Mouse (Mus musculus): Measurements from ENCODE around the gene Slc47a1. TPM values are rescaled to one million over a fixed set of nuclear protein-coding genes. Genes with fewer than 3 reads are reported as not detected.

Slc47a1 gene
- polyA plus RNA-seq, 1 experiment from 2014 or later, result 8.0 TPM

GRCm38 (mm10) chr11:61413411-61413810, 35.3 kb upstream of the Slc47a1 start:
- 66% methylated on average over 5 of the region's 5 CpGs for WGBS
- H3K27ac ChIP-seq (ENCODE audit: low read depth, low read length), result no peak overlapping the region
- no peak for TF ChIP-seq CTCF (IDR thresholded peaks at IDR 0.05; ENCODE audit: low read depth)
- no peak overlapping the region for H3K4me3 ChIP-seq (ENCODE audit: low read depth, low read length)
- no peaks in the 10 kb centered on the region for H3K36me3 ChIP-seq (ENCODE audit: control insufficient read depth, insufficient read depth)
- no peak for ATAC-seq
- no peaks in the 10 kb centered on the region for H3K4me1 ChIP-seq (replicated peaks; ENCODE audit: control insufficient read depth, insufficient read depth, low read length)
- no peak overlapping the region for H3K4me2 ChIP-seq (replicated peaks; ENCODE audit: low read depth)
- no peaks in the 10 kb centered on the region for H3K9me3 ChIP-seq (ENCODE audit: control insufficient read depth)
- H3K9ac ChIP-seq (ENCODE audit: low read depth, low read length), result no peak overlapping the region
- H3K27me3 ChIP-seq (replicated peaks; ENCODE audit: control insufficient read depth, insufficient read depth, low read length), result no peaks in the 10 kb centered on the region

- H3K4me3 ChIP-seq (ENCODE audit: low read depth, low read length), result no peak overlapping the region
- H3K27ac ChIP-seq (ENCODE audit: low read depth, low read length), result no peak overlapping the region
- no peak for ATAC-seq
- no peaks in the 10 kb centered on the region for H3K27me3 ChIP-seq (replicated peaks; ENCODE audit: control insufficient read depth, insufficient read depth, low read length)
- no peaks in the 10 kb centered on the region for H3K9me3 ChIP-seq (ENCODE audit: control insufficient read depth)
- no peak overlapping the region for H3K4me2 ChIP-seq (replicated peaks; ENCODE audit: low read depth)
- no peaks in the 10 kb centered on the region for H3K4me1 ChIP-seq (replicated peaks; ENCODE audit: control insufficient read depth, insufficient read depth, low read length)
- H3K9ac ChIP-seq (ENCODE audit: low read depth, low read length), result no peak overlapping the region
- 43% methylated on average over 7 of the region's 7 CpGs for WGBS
- TF ChIP-seq CTCF (IDR thresholded peaks at IDR 0.05; ENCODE audit: low read depth), result no peak
- no peaks in the 10 kb centered on the region for H3K36me3 ChIP-seq (ENCODE audit: control insufficient read depth, insufficient read depth)
Observed at GRCm38 (mm10) chr11:61411809-61412208, 33.7 kb upstream of the Slc47a1 start.

GRCm38 (mm10) chr11:61411221-61411620, 33.1 kb upstream of the Slc47a1 start:
- H3K4me2 ChIP-seq (replicated peaks; ENCODE audit: low read depth), result no peak overlapping the region
- no peaks in the 10 kb centered on the region for H3K27me3 ChIP-seq (replicated peaks; ENCODE audit: control insufficient read depth, insufficient read depth, low read length)
- H3K4me1 ChIP-seq (replicated peaks; ENCODE audit: control insufficient read depth, insufficient read depth, low read length), result no peaks in the 10 kb centered on the region
- 77% methylated on average over 11 of the region's 11 CpGs for WGBS
- no peak for ATAC-seq
- H3K9ac ChIP-seq (ENCODE audit: low read depth, low read length), result no peak overlapping the region
- TF ChIP-seq CTCF (IDR thresholded peaks at IDR 0.05; ENCODE audit: low read depth), result no peak
- no peak overlapping the region for H3K27ac ChIP-seq (ENCODE audit: low read depth, low read length)
- no peaks in the 10 kb centered on the region for H3K36me3 ChIP-seq (ENCODE audit: control insufficient read depth, insufficient read depth)
- H3K9me3 ChIP-seq (ENCODE audit: control insufficient read depth), result no peaks in the 10 kb centered on the region
- H3K4me3 ChIP-seq (ENCODE audit: low read depth, low read length), result no peak overlapping the region

GRCm38 (mm10) chr11:61410129-61410528, 32.0 kb upstream of the Slc47a1 start:
- H3K36me3 ChIP-seq (ENCODE audit: control insufficient read depth, insufficient read depth), result no peaks in the 10 kb centered on the region
- peak; percentile 97 for TF ChIP-seq CTCF (IDR thresholded peaks at IDR 0.05; ENCODE audit: low read depth)
- no peak for ATAC-seq
- H3K9me3 ChIP-seq (ENCODE audit: control insufficient read depth), result no peaks in the 10 kb centered on the region
- no peaks in the 10 kb centered on the region for H3K4me1 ChIP-seq (replicated peaks; ENCODE audit: control insufficient read depth, insufficient read depth, low read length)
- H3K27me3 ChIP-seq (replicated peaks; ENCODE audit: control insufficient read depth, insufficient read depth, low read length), result no peaks in the 10 kb centered on the region
- no peak overlapping the region for H3K4me3 ChIP-seq (ENCODE audit: low read depth, low read length)
- H3K9ac ChIP-seq (ENCODE audit: low read depth, low read length), result no peak overlapping the region
- H3K27ac ChIP-seq (ENCODE audit: low read depth, low read length), result no peak overlapping the region
- H3K4me2 ChIP-seq (replicated peaks; ENCODE audit: low read depth), result no peak overlapping the region
- 0% methylated on average over 1 of the region's 1 CpGs for WGBS

- no peak for ATAC-seq
Observed at GRCm38 (mm10) chr11:61409051-61409450, 30.9 kb upstream of the Slc47a1 start.

GRCm38 (mm10) chr11:61408184-61409027, 30.3 kb upstream of the Slc47a1 start:
- WGBS, result under 1% methylated on average over 64 of the region's 64 CpGs
- Histone ChIP-seq H3K36me3 (ENCODE audit: control insufficient read depth, insufficient read depth) (no peaks in the 10 kb centered on the region), H3K9me3 (ENCODE audit: control insufficient read depth) (no peaks in the 10 kb centered on the region), H3K4me1 (replicated peaks; ENCODE audit: control insufficient read depth, insufficient read depth, low read length) (no peaks in the 10 kb centered on the region), H3K9ac (ENCODE audit: low read depth, low read length) (peak overlapping the region; percentile 85), H3K4me3 (ENCODE audit: low read depth, low read length) (peak overlapping the region; percentile 86), H3K4me2 (replicated peaks; ENCODE audit: low read depth) (peak overlapping the region; percentile 72), H3K27ac (ENCODE audit: low read depth, low read length) (peak overlapping the region; percentile 90), H3K27me3 (replicated peaks; ENCODE audit: control insufficient read depth, insufficient read depth, low read length) (no peaks in the 10 kb centered on the region)
- no peak for TF ChIP-seq CTCF (IDR thresholded peaks at IDR 0.05; ENCODE audit: low read depth)
- ATAC-seq, result peak; percentile 79

More at GRCm38 (mm10) chr11:61409051-61409450, 30.9 kb upstream of the Slc47a1 start:
- no peaks in the 10 kb centered on the region for H3K9me3 ChIP-seq (ENCODE audit: control insufficient read depth)
- H3K9ac ChIP-seq (ENCODE audit: low read depth, low read length), result no peak overlapping the region; the same call in 1 of the 2 replicates
- H3K4me2 ChIP-seq (replicated peaks; ENCODE audit: low read depth), result peak overlapping the region; percentile 72
- no peaks in the 10 kb centered on the region for H3K4me1 ChIP-seq (replicated peaks; ENCODE audit: control insufficient read depth, insufficient read depth, low read length)
- no peaks in the 10 kb centered on the region for H3K36me3 ChIP-seq (ENCODE audit: control insufficient read depth, insufficient read depth)
- WGBS, result 24% methylated on average over 3 of the region's 3 CpGs
- H3K4me3 ChIP-seq (ENCODE audit: low read depth, low read length), result peak overlapping the region; percentile 86
- peak; percentile 42 for TF ChIP-seq CTCF (IDR thresholded peaks at IDR 0.05; ENCODE audit: low read depth)
- H3K27me3 ChIP-seq (replicated peaks; ENCODE audit: control insufficient read depth, insufficient read depth, low read length), result no peaks in the 10 kb centered on the region
- H3K27ac ChIP-seq (ENCODE audit: low read depth, low read length), result no peak overlapping the region

Data from intestine, postnatal 0 days (tissue).